Mouse (Mus musculus) heart, embryonic 15.5 days (tissue): Measurements from ENCODE around the gene Wwox. TPM values are rescaled to one million over a fixed set of nuclear protein-coding genes. Genes with fewer than 3 reads are reported as not detected.

ENCODE experiments used
- ATAC-seq: fragments of 200-750 bp; cut with Nextera tagmentation; replicated peaks from 2 replicates; pipeline ENCODE4 v1.8.0; 2017; ENCODE audit warnings: low read depth, moderate TSS enrichment; ENCODE audit not compliant: insufficient number of reproducible peaks, insufficient read depth, low FRiP score
- H3K27ac ChIP-seq: fragments of 300-500 bp; sonication (generic); 2 replicates; pipeline ENCODE4 v1.5.1; 2015; ENCODE audit warnings: mild to moderate bottlenecking, inconsistent platforms
- H3K27me3 ChIP-seq: fragments of 300-500 bp; sonication (generic); 2 replicates; pipeline ENCODE4 v1.6.1; 2015; ENCODE audit warnings: inconsistent platforms
- H3K36me3 ChIP-seq: fragments of 300-500 bp; sonication (generic); 2 replicates; pipeline ENCODE4 v1.6.1; 2015; ENCODE audit warnings: mild to moderate bottlenecking, inconsistent platforms
- H3K4me1 ChIP-seq: fragments of 300-500 bp; sonication (generic); replicated peaks from 2 replicates; pipeline ENCODE4 v1.6.1; 2015; ENCODE audit warnings: inconsistent platforms
- H3K4me2 ChIP-seq: fragments of 300-500 bp; sonication (generic); 2 replicates; pipeline ENCODE4 v1.6.1; 2015; ENCODE audit warnings: inconsistent platforms, mild to moderate bottlenecking, moderate library complexity
- H3K4me3 ChIP-seq: fragments of 300-500 bp; sonication (generic); 2 replicates; pipeline ENCODE4 v1.5.1; 2015; ENCODE audit warnings: mild to moderate bottlenecking, inconsistent platforms
- H3K9ac ChIP-seq: fragments of 300-500 bp; sonication (generic); 2 replicates; pipeline ENCODE4 v1.6.1; 2015; ENCODE audit warnings: mild to moderate bottlenecking, inconsistent platforms
- H3K9me3 ChIP-seq: fragments of 300-500 bp; sonication (generic); replicated peaks from 2 replicates; pipeline ENCODE4 v1.6.1; 2016; ENCODE audit warnings: inconsistent platforms
- WGBS: fragments of 180-500 bp; shearing (Covaris S2); methylation state at CpG from one replicate; pipeline ENCODE4 v1.1.7; 2015; ENCODE audit warnings: mixed read lengths; 5-methylcytosine and 5-hydroxymethylcytosine counted together
- polyA plus RNA-seq: library from polyadenylated mRNA; unstranded; fragments of >200 nt; fragmentation: Nextera tagmentation; extraction: Ambion mirVana; gene quantifications from 2 replicates; pipeline ENCODE4 v1.2.1, GENCODE M21; 2015

Gene Wwox
- polyA plus RNA-seq, 1 experiment from 2014 or later = 10.9 TPM

DNA sequence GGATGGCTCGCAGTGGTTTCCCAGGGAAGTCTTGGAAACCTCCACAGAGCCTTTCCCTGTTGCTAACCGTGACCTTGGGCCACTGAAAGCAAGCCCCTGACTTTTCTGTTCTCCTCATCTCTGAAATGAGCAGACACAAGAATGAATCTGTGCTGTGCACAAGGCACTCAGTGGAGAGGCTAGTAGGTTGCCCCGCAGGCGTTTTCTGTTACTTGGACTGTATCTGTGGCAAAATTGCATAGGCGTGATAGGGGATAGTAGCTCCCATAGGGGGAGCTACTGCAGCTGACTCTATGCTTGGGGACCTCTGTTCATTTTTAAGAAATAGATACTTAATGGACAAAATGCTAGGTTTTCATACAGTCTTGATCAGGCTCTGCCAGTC, 742 bp downstream of the Wwox start:
- no peaks in the 10 kb centered on the region for H3K9me3 ChIP-seq
- H3K4me2 ChIP-seq = peak overlapping the region; percentile 97
- no peak for ATAC-seq
- peak overlapping the region; percentile 85 for H3K27ac ChIP-seq
- H3K4me3 ChIP-seq = peak overlapping the region; percentile 86
- H3K4me1 ChIP-seq = peaks cover 13% of the 10 kb centered on the region
- WGBS = 18% methylated on average over 5 of the region's 5 CpGs
- H3K36me3 ChIP-seq = no peaks in the 10 kb centered on the region; the same call in 1 of the 2 replicates
- no peaks in the 10 kb centered on the region for H3K27me3 ChIP-seq
- peak overlapping the region; percentile 76 for H3K9ac ChIP-seq

DNA sequence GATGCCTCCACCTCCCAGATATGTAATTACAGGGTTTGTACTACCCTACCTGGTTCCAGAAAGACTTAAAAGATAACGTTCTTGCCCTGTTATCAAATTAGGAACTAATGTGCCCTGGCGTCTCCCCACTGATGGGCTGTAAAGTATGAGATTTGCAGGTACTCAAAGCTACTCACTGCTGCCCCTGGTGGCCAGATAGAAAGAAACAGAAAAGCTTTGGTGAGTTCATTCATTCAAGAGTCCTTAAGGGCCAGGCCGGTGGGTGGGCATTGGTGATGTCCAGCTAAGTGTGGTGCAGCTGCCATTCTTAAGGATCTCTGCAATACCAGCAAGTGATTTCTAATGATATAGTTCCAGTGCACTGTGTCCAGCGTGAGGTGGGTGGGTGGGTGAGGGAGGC, 2.2 kb downstream of the Wwox start:
- Histone ChIP-seq H3K4me2 (no peak overlapping the region), H3K9ac (no peak overlapping the region), H3K4me1 (peaks cover 13% of the 10 kb centered on the region), H3K4me3 (no peak overlapping the region), H3K9me3 (no peaks in the 10 kb centered on the region), H3K27me3 (no peaks in the 10 kb centered on the region), H3K36me3 (no peaks in the 10 kb centered on the region; the same call in 1 of the 2 replicates), H3K27ac (no peak overlapping the region)
- ATAC-seq = no peak
- WGBS = 76% methylated on average over 4 of the region's 4 CpGs

DNA sequence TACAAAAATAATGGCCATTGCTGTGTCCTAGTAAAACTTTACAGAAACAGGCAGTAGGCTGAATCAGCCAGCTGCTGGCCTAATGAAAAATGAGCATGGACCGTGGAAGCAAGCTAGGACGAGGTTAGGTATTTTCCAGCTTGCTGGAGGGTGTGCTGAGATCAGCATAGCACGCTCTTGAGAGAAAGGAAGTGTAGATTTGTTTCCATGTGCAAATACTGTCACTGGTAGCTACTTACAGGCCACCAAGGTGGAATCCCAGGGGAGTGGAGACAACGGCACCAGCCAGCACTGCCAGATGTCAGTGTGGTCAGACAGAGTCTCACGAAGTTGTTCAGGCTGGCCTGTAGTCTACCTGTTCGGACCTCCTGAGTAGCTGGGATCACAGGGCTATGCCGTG, 7.4 kb downstream of the Wwox start:
- Histone ChIP-seq H3K4me1 (peaks cover 16% of the 10 kb centered on the region), H3K27ac (no peak overlapping the region), H3K36me3 (no peaks in the 10 kb centered on the region; the same call in 1 of the 2 replicates), H3K9me3 (no peaks in the 10 kb centered on the region), H3K9ac (no peak overlapping the region), H3K4me3 (no peak overlapping the region), H3K4me2 (no peak overlapping the region), H3K27me3 (no peaks in the 10 kb centered on the region)
- WGBS = 79% methylated on average over 7 of the region's 7 CpGs
- no peak for ATAC-seq

DNA sequence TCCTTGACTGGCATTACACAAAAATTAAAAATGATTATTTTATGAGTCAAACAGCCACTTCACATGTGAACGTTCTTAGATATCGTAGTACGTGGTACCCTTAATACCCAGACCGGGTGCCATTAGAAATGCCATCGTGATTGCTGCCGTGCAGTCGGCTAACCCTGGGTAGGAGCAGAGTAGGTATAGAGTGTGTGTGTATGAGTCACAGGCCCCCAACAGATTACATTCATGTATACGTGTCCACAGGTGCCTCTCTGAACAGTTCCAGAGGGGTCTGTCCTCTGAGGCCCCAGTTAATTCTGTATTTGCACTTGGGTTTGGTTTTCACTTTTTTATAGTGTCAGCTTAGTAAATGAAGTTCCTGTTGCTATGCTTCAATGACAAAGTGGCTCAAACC, 12.8 kb downstream of the Wwox start:
- WGBS = 81% methylated on average over 8 of the region's 8 CpGs

DNA sequence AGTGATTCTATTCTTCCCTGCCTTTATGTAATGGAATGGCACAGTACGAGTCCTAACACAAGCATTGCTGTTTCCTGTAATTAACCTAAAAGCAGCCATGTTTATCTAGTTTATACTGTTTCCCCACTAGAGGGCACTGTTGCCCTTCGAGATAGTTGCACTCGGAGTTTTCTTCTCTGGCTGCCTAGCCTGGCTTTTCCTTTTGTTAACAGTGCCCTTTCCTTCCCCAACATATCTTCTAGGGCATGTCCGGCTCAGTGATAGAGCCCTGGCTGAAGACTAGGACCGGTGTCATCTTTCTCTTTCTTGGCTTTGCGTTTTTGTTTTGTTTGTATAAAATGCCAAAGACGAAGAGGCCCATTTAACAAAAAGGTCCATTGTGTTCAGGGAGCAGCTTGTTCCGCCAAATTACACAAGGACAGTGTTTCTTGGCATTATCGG, 13.3 kb downstream of the Wwox start:
- 17% methylated on average over 9 of the region's 9 CpGs for WGBS
- Histone ChIP-seq H3K9ac (no peak overlapping the region), H3K4me2 (peak overlapping the region; percentile 36; the same call in 1 of the 2 replicates), H3K27me3 (no peaks in the 10 kb centered on the region), H3K9me3 (no peaks in the 10 kb centered on the region), H3K4me1 (peaks cover 33% of the 10 kb centered on the region), H3K27ac (no peak overlapping the region), H3K36me3 (no peaks in the 10 kb centered on the region), H3K4me3 (no peak overlapping the region)
- ATAC-seq = no peak

More for the DNA sequence above, 12.8 kb downstream of the Wwox start:
- Histone ChIP-seq H3K9me3 (no peaks in the 10 kb centered on the region), H3K36me3 (no peaks in the 10 kb centered on the region), H3K4me1 (peaks cover 29% of the 10 kb centered on the region), H3K27ac (no peak overlapping the region), H3K4me3 (no peak overlapping the region), H3K27me3 (no peaks in the 10 kb centered on the region), H3K9ac (no peak overlapping the region), H3K4me2 (no peak overlapping the region)
- ATAC-seq = no peak

DNA sequence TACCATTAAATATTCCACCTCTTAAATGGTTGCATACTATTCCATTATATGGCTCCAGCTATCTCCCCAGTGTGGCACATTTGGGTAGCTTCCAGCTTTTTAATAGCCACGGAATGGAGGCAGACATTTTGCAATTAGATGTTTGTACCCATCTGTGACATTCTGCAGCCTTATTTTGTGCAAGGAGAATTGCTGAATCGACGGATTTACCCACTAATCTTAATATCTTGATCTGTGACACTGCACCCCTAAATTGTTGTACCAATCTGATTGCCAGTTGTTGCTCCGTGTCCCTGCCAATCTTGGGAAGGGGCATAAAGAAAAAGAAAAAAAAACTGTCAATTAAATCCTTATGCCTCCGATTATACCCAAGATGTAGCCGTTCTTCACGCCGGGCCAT, 15.8 kb downstream of the Wwox start:
- Histone ChIP-seq H3K36me3 (no peaks in the 10 kb centered on the region), H3K9ac (0 out of 2 replicates have a peak overlapping the region, but pooled peaks have one; percentile 41), H3K4me1 (peaks cover 17% of the 10 kb centered on the region), H3K27me3 (no peaks in the 10 kb centered on the region), H3K9me3 (no peaks in the 10 kb centered on the region), H3K27ac (peak overlapping the region; percentile 91), H3K4me3 (no peak overlapping the region), H3K4me2 (no peak overlapping the region)
- WGBS = 91% methylated on average over 8 of the region's 8 CpGs
- ATAC-seq = no peak

DNA sequence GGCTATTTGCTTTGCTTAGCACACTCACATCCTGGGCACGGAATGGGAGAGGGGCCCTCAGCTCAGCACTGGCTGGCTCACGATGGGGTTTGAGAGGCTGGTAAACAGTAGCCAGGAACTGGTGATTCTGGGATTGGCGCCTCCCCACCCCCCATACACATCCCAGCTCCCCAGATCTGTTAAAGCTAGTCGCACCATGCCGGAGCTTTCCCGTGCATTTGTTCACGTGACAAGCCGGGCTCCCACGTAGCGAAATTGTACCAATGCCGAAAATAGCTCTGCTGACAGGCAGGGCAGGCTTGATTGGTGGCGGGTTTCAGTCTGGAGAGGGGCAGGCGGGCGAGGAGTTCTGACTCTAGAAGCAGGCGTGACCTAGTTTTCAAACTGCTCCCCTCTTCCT, 16.5 kb downstream of the Wwox start:
- no peaks in the 10 kb centered on the region for H3K9me3 ChIP-seq
- H3K4me3 ChIP-seq = peak overlapping the region; percentile 32
- 34% methylated on average over 15 of the region's 15 CpGs for WGBS
- no peaks in the 10 kb centered on the region for H3K27me3 ChIP-seq
- peak overlapping the region; percentile 91 for H3K27ac ChIP-seq
- peaks cover 17% of the 10 kb centered on the region for H3K4me1 ChIP-seq
- no peaks in the 10 kb centered on the region for H3K36me3 ChIP-seq
- peak overlapping the region; percentile 41 for H3K9ac ChIP-seq
- peak; percentile 62 for ATAC-seq
- peak overlapping the region; percentile 53 for H3K4me2 ChIP-seq

DNA sequence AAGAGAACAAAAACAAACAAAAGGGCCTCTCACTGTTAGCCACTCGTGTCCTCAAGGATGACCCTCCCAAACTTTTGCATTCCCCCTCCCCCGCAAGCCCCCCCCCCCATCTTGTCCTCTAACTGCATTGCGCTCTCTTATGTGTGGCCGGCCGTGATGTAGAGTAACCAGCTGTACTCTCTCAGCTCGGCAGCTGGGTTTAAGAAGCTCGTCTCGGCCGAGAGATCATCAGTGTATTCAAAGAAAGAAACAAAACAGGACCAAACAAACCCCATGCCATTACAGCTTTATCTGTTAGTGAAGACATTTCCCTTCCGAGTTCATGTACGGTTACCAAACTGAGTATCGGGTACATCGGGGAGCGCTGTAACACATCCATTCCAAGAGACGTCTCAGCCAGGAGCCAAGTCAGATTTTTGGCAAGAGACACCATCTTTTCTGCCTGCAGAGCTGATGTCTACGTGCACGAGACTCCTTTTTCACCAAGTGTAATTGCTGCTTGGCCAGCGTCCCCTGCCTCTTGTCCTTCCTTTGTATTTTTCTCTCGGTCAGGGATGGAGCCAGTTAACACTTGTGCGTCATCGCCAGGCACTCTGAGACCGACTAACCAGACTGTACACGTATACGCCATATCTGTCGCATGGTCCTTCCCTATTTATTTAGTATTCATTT, 18.8 kb downstream of the Wwox start:
- Histone ChIP-seq H3K27ac (peak overlapping the region; percentile 22; the same call in 1 of the 2 replicates), H3K9ac (no peak overlapping the region), H3K27me3 (no peaks in the 10 kb centered on the region), H3K9me3 (no peaks in the 10 kb centered on the region), H3K4me2 (peak overlapping the region; percentile 25), H3K4me3 (no peak overlapping the region), H3K36me3 (no peaks in the 10 kb centered on the region), H3K4me1 (peaks cover 27% of the 10 kb centered on the region)
- WGBS = 54% methylated on average over 25 of the region's 25 CpGs
- peak; percentile 41 for ATAC-seq

DNA sequence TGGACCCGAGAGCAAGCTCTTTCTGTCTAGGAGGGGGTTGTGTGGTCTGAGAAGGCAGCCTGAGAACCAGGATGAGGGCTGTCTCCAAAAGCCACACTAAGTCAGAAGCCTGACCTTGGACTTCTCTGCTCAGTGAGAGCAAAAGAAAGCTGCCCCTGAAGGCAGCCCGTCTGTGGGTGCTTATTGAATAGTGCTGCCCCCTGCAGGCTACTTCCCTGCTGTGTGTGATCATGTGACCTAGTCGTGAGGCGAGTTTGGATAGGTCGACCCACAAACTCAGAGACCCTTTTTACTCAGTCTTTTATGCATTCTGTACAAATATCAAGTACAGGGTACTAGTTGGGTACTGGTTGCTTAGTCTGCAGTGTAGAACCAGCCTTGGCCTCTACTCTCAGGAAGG, 21.1 kb downstream of the Wwox start:
- Histone ChIP-seq H3K27ac (no peak overlapping the region), H3K4me2 (no peak overlapping the region), H3K9ac (no peak overlapping the region), H3K4me3 (no peak overlapping the region), H3K4me1 (peaks cover 29% of the 10 kb centered on the region), H3K27me3 (no peaks in the 10 kb centered on the region), H3K9me3 (no peaks in the 10 kb centered on the region), H3K36me3 (no peaks in the 10 kb centered on the region)
- WGBS = 73% methylated on average over 5 of the region's 5 CpGs
- ATAC-seq = no peak

DNA sequence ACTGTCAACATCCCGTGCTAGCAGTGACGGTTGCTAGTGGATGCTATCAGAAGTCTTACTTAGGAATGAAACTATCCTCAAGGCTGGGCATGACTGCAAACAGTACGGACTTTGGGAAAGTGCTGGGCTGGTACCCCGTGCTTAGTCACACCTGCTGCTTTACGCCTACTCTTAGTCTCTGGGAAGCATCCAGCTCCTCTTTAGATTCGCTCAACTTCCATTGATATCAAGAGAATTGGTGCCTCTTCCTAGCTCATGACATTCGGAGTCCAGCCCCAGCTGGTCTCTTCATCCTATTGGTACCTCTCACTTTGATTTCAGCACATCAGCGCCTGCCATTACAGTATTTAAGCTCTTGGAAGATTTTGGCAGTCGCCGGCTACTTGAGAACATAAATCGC, 23.1 kb downstream of the Wwox start:
- Histone ChIP-seq H3K9me3 (no peaks in the 10 kb centered on the region), H3K27ac (no peak overlapping the region), H3K36me3 (no peaks in the 10 kb centered on the region), H3K9ac (no peak overlapping the region), H3K4me1 (peaks cover 16% of the 10 kb centered on the region), H3K27me3 (no peaks in the 10 kb centered on the region), H3K4me3 (no peak overlapping the region), H3K4me2 (peak overlapping the region; percentile 30)
- no peak for ATAC-seq
- 64% methylated on average over 11 of the region's 11 CpGs for WGBS

DNA sequence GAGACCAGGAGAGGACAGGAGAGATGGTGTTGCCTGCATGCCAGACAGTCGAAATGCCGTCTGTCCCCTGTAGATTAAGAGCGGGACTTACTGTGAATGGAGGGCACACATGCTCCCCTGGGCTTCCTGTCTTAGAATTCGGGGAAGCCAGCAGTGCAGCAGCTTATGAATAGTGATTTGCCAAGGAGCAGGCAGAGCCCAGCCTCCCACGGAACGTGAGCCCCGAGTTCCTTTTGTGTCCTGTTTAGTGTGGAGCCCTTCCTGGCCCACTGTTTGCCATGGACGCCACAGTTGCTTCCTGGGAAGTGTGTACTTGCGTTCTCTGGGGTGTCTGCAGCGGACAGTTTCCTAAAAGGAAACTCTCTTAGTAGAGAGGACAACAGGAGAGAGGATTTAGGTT, 23.9 kb downstream of the Wwox start:
- no peak overlapping the region for H3K27ac ChIP-seq
- H3K36me3 ChIP-seq = no peaks in the 10 kb centered on the region
- peak overlapping the region; percentile 30 for H3K4me2 ChIP-seq
- 0 out of 2 replicates have a peak, but pooled peaks have one; percentile 17 for ATAC-seq
- H3K4me3 ChIP-seq = no peak overlapping the region
- H3K9ac ChIP-seq = no peak overlapping the region
- WGBS = 55% methylated on average over 10 of the region's 10 CpGs
- H3K9me3 ChIP-seq = no peaks in the 10 kb centered on the region
- no peaks in the 10 kb centered on the region for H3K27me3 ChIP-seq
- H3K4me1 ChIP-seq = peaks cover 15% of the 10 kb centered on the region
